Mouse (Mus musculus): ENCODE measurements around the gene Nbl1.

DNA sequence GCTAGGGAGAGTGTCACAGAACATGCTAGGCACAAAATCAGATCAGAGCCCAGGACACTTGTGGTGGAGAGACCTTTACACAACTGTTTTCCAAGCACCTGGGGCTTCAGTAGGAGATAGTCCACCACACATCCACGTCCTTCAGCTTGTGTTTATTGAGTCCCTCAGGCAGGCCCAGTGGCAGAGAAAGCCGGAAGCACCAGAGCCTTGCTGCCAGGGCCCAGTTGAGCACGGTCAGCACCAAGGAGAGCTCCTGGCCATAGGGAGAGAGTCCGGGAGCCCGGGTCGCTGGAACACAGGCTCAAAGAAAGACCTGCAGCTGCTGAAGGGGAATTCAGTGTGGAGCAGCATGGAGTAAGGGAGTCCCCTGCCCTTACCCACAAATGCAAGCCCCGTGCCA is 33.2 kb downstream of the Nbl1 start:
- TF ChIP-seq GATA1 (IDR thresholded peaks at IDR 0.05; ENCODE audit: borderline replicate concordance, low read length) (no peak), FLI1 (IDR thresholded peaks at IDR 0.05; ENCODE audit: low read length) (no peak)

All from megakaryocyte, embryonic 14.5 days (primary cell).